Mouse (Mus musculus) CD4-positive, CD25-positive, alpha-beta regulatory T cell, adult 4 months (primary cell): ENCODE data around the gene Large1. TPM values are rescaled to one million over a fixed set of nuclear protein-coding genes. Genes with fewer than 3 reads are reported as not detected.
"Not testable (repeated sequence)": the region's sequence is repeated elsewhere in the genome, so short reads cannot be mapped to it uniquely, and the experiment has no call there.

Experiments
- ATAC-seq: one replicate; pipeline ENCODE4 v1.8.0; 2017
- polyA plus RNA-seq, 2 experiments: library from polyadenylated mRNA; unstranded; fragments of 100-300 nt; shearing (Covaris generic); gene quantifications; one replicate each; pipeline ENCODE4 v1.2.1; 2017

Gene Large1
- polyA plus RNA-seq, 2 experiments from 2014 or later = 0.32 TPM; not detected in 1

DNA sequence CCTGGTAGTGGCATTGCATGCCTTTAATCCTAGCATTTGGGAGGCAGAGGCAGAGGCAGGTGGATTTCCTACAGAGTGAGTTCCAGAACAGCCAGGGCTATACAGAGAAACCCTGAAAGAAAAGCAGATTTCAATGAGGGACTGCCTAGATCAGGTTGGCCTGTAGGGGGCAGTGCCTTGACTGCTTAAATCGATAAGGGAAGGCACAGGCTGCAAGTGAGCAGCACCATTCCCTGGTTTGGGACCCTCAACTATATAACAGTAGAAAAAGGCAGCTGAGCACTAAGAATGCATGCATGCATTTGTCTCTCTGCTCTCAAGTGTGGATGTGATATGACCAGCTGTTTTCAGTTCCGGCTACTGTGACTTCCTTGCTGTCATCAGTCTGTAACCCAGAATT, 349.5 kb downstream of the Large1 start:
- ATAC-seq = no peak

DNA sequence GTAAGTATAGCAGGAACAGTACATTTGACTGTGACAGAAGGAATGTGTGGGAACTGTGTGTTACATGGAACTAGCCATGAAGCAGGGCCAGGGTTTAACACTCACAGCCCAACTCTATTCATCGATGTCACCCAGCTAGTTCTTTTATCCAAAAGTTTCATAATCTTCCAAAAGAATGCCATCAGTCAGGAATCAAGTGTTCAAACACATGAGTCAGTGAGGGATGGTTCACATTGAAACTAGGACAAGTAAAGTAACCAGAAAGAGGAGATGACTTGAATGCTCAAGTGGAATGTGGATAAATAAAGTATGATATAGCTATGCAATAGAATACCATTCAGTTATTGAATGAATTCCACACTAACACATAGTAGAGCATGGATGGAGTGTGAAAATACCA, 359.5 kb downstream of the Large1 start:
- no peak for ATAC-seq

DNA sequence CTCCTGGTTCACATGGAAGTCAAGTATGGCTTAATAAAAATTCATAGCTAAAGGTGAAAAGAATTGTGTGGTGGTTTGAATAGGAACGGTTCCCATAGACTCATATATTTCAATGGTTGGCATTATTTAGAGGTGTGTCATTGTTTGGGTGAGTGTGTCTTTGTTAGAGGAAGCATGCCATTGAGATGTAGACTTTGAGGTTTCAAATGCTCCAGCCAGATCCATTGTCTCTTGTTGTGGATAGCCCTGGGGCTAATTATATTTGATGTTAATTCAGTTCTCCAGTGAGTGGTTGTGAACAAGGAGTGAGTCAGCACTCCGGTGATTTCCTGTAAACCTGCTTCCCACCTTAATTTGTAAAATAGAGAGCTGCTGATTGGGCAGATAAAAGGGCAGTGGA, 362.9 kb downstream of the Large1 start:
- ATAC-seq = no peak

DNA sequence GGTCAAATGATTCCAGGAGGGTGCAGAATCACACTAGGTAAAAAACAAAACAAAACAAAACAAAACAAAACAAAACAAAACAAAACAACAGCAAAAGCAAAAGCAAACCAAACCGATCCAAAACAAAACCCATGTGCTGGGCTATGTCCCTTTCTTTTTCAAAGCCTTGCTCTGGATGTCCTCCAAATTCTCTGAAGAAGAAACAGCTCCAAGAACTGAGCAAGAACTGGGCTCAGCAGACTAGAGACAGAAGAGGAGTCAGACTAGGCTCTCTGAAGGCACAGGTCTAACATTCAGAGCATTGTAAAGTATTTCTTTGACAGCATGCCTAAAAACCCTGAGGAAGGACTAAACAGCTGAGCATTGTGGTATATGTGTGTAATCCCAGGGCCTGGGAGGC, 370.5 kb downstream of the Large1 start:
- ATAC-seq = no peak

DNA sequence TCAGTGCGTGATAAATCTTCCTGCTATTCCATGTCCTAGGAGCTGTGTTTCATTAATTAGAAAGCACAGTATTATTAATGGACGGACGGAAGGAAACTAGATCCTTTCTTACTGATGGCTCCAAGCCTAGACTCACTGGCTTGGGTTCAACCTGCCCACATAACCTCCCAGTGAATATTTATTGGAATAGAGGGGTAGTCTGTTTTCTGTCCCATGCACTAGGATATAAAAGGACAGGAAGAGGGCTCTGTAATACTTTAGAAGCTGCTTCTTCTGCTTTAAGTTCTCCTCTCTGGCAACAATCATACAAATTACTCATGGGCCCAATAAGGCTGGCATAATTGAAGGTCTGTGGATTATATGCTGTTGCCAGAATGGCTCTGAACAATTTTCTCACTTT, 398.3 kb downstream of the Large1 start:
- ATAC-seq = no peak

DNA sequence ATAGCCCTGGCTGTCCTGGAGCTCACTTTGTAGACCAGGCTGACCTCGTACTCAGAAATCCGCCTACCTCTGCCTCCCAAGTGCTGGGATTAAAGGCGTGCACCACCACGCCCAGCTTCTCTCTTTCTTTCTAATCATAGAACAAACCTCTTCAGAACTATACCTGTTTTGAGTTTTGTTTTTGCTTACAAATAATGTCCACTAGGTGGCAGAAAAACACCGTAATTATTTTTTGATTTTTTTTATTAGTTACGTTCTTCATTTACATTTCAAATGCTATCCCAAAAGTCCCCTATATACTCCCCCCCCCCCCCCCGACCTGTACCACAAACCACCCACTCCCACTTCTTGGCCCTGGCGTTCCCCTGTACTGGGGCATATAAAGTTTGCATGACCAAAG, 411.9 kb downstream of the Large1 start:
- ATAC-seq = not testable (repeated sequence)

DNA sequence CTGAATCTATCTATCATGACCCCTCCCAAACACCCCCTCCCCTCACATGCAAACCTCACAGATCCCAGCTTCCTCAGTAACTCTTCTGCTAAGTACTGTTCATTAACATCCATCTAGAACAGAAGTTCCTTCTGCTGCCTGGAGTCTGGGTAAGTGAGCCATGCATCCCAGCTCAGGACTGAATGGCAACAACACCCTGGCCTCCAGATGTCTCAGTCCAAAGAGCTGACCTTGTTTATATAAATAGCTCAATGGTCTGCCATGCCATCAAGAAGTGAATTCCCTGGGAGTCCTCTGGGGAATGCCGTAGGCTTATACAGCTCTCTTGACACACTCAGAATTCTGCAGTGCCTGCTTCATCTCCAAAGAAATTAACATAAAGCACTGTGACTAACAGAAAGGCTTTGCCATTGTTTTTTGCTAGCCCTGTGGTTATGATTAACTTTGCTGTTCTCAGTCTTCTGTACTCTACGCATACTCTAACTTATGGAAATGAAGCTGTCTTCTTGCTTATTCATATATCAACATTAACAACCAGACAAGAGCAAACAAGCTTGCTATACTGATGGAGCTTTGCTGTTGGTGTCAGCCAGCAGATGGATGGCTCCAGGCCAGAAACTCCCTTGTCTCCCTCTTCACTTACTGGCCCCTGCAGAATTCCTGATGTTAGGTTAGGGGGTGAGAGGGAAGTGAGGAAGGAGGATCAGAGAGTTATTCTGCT, 434.0 kb downstream of the Large1 start:
- no peak for ATAC-seq

DNA sequence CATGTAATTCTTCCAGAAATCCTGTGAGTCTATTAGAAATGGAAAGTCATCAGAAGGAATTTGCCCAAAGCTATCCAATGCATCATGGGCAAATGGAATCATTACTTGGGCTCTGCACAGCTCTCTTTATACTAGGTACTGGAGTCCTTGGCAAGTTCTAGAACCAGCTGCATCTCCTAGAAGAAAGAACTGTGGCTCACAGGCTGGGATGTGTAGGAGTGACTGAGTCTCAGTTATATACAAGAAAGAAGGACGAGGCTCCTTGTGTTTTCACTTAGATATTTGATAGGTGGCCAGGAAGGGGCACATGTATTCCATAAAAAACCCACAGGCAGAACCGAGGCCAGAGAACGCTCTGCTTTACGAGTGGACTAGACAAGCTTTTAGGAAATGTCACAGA, 447.8 kb downstream of the Large1 start:
- ATAC-seq = no peak

DNA sequence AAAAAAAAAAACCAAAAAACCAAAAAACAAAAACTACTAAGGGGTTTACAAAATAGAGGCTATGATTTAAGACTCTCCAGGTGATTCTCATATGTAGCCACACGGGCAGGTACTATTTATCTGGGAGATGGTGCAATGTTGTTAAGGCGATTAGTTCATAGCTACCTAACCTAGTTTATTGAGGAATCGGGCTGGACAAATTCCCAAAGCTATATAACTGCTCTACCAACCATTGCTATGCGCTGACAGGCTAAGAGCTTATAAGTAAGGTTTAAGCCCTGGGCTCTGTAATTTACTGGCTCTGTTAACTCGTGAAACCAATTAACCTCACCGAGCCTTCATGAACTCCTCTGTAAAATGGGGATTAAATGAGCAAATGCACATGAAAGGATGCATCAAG, 451.7 kb downstream of the Large1 start:
- ATAC-seq = no peak

DNA sequence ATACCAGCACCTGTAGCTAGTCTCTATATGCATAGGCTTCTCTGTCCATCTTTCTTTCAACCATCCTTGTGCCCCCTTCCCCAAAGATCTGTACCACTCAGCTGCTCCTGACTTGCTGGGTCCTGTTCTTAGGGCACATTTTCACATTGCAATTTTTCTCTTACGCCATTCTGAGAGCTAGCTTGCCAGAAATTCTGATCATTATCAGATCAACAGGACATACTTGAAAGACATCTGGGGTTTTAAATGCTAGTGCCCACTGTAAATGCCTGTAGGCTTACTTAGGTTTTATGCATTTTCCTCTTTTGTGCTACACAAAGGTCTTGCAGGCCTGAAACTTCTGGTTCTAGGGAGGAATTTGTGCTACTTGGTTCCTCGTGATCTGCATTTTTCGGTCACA, 454.0 kb downstream of the Large1 start:
- no peak for ATAC-seq

DNA sequence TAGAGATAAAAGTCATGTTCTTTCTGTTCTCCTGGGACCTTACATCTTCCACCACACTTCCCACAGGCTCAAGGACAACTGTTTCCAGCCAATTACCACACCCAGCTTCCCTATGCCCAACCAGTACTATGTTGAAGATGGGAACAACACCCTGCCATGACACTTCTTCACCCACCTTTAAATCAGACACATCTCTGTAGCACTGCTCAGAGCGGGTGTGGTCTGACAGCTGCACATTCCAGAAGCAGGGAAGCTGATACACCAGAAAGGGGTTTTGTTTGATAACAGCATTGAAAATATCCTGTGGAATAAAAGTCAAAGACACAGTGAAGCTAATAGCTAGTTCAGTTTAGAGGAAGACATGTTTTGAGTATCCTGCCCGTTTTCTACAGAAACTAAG, 470.3 kb downstream of the Large1 start:
- no peak for ATAC-seq

DNA sequence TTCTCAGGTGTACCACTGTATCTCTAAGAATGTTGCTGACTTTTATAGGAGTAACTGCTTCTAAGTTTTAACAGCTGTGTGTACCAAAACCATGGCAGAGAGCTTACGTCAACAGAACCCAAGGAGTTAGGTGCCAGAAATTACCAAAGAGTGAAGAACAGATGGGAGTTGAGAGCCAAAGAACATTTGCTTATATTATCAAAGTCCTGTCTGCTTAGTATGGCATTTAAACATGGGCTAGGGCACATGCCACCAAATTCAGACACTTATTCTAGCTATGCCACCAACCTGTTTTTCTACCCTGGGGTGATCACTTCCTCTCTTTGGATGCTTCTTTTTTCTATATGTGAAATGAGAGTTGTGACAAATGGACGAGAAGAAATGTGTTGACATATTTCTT, 479.9 kb downstream of the Large1 start:
- ATAC-seq = no peak

DNA sequence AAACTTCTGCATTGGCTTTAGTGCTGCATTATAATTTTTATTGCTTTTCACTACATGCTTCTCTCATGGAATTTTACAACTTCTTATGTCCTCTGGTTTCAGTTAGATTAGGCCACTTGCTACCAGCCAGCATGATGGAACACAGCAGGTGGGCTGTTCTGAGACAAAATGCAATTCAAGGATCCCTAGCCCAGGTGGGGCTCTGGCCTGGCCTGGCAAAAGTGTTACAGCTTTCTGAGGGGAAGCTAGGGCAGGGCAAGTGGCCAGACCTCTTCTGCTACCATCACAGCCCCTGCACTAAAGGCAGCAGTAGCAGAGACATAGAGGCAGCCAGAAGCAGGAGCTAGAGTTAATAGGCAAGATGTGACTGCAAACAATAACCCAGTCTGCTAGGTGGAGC, 506.5 kb downstream of the Large1 start:
- no peak for ATAC-seq

DNA sequence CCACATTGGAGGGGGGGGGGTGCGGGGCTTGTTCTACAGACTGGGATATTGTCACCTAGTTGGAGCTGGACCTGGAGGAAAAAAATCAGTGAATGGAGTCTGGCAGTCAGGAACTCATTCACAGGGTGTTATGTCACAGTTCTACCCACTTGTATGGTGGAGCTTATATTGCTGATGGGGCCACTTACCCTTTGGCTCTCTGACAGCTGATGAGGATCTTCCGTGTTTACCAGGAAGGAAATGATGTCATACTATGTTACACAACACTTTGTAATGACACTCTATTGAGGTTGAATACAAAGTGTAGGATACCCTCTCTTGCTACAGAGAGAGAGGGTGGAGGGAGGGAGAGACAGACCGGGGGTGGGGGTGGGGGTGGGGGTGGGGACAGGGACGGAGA, 517.5 kb downstream of the Large1 start:
- ATAC-seq = no peak

DNA sequence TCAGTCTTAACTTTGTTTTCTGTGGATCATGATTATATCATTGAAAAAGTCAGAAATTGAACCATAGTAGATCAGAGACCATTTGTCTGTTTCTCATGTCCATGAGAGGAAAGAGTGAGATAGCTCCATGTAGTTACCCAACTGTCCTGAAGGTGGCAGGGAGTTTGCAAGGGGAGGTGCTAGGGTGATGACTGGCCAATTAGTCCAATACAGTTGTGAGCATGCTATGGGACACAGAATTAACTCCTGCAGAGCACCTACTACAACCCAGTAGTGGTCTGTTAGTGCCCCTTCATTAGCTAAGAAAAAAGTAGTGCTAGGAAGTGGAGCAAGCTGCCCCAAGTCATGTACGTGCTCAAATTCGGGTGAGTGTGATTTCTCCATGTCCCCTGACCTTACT, 520.2 kb downstream of the Large1 start:
- ATAC-seq = no peak

DNA sequence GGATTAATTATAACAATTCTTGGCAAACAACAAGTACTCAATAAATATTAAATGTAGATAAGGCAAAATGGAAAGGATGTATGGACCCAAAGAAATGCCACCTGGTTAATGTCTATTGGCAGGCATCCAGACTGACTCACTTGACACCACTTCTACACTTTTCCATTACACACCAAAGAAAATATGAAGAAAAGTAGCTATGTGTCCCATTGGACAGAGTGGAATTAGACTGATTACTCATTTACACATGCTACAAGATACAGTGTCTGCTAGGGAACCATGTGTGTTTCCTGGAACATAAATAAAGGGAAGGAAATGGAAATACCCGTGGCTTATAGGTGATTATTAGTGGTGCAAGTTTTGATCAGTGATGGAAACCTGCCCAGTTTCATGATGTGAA, 521.0 kb downstream of the Large1 start:
- ATAC-seq = no peak

DNA sequence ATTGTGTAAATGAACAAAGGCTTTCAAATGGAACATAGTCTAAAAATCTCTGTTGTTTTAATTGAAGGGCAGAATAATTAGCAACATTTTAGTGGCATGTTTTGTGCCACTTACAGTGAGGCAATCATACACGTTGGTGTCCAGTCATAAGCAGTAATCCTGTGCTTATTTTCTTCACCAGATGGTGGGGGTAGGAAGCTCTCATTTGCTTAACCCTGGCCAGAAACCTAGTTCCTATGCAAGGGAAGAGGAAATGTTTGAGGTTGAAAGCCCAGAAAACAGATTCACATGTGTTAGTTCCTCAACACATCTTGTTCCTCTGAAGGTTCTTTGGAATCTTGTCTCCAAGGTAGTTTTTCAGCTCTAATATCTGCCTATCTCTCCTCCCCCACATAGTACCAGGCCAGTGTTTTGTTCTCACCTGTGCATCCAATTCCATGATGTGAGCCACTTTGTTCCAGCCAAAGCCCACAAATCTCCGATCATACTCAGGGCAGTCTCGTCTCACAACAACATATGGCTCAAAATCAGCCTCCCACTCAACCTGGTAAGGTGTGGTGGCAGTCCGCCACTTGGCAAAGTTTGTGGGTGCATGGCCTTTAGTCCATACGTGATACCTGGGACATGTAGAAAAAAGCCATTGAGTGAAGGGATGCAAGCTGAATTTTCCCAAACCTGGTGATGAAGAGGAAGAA, 535.5 kb downstream of the Large1 start:
- no peak for ATAC-seq

DNA sequence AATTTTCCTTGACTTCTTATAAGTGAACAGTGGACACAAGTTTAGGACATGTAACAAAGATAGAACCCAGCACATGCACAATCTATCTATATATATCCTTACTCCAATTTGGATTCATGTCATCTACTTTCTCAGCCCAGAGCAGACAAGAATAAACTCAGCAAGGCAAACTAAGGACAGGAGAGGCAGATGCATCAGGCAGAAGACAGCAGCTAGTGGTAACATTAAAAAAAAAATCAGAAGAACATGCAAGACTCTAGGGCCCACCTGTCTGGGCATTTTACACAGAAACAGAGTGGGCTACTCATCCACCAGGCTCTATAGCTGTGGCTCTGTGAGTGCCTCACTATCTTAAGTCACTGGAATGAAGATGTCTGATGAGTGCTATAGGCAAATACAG, 536.7 kb downstream of the Large1 start:
- no peak for ATAC-seq

DNA sequence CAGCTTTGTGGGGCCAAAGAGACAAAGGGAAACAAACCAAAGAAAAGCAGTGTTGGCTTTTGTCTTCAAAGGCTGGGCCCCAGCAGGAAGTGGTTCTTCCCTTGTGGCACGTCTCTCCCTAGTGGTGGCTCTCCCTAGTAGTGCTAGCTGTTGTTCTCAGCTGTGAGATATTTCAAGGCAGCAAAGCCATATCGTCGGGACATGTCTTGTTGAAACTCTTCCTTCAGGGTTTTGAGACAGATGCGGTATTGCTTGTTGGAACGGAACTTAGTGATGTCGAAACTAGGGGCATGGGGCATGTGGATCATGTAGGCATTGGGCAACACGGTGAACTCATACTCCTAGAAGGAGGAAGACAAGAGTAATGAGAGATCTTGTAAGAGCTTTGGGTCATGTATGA, 537.7 kb downstream of the Large1 start:
- no peak for ATAC-seq

DNA sequence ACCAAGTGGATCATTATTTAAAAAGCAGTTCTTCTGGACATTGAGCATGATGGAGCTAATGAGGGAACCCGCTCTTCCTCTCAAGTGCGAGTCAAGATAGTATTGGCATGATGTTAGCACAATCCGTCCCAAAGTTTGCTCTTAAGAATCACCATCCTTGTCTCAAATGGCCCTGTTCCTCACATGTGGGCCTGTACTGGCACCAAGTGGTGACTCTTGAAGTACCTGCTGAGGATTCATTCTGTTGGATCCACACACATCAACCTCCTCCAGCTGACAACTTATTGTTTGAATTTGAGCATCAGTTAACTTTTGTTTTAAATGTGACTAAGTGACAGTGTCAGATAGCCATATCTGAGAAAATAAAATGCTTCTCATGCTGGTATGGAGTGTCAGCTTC, 540.6 kb downstream of the Large1 start:
- no peak for ATAC-seq

DNA sequence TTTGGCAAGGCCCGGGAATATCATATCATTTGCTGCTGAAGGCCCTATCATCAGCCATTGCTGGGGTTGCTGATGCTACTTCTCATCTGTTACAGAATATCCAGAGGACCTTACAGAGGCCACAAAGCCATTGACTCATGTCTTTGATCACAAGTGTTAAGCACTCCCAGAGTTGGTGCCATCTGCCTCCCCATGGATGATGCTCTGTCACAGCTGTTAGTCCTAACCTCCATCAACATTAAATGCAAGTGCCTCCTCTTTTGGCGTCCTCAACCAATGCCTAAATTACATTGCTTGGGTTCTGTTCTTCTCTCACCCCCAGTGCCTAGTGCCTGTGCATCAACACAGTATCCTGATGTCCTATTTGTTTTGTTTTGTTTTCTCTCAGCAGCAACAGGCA, 551.8 kb downstream of the Large1 start:
- ATAC-seq = no peak

DNA sequence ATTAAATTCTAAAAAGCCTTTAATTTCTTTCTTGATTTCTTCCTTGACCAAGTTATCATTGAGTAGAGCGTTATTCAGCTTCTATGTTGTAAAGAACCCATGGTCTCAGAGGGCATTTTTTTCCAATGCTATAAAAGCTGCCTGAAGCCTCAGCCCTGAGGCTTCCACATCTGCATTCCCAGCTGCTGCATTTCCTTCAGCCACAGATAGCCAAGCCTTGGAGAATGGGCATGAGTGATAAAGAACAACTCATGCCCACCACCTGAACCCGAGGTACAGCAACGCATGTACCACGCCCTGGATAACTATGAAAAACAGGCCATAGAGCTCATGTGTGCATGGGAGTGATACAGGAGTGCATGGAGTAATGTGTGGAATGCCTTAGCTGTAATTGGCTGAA, 572.7 kb downstream of the Large1 start:
- ATAC-seq = no peak

DNA sequence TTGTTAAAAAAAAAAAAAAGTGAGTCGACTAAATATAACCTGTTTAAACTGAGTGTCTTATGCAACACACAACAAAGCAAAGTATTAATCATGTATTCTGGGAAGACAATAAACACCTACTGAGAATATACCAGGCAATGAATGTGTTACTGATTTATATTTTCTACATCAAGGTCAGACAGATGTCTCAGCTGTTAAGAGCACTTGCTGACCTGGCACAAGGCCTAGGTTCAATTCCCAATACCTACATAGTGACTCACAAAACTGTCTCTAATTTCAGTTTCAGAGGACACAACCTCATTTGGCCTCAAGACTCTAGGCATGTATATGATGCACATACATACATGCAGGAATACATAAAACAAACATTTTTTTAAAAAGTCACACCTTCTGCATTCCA, 575.5 kb downstream of the Large1 start:
- ATAC-seq = no peak

DNA sequence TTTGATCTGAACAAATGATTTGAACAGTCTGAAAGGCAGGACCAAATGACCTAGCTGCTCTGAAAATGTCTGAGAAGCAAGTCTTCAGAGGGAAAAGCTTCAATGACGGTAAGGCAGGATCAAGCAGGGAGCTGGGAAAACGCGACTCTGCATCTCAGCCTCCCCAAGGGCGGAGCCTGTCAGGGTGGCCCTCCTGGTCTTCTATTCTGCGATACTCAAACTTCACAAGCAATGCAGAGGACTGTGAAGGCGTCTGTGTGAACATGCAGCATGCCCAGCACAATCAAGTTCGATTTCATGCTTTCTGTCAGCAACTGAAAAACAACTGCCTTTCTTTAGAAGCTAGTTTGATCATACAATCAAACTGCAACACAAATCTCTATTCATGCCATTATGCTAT, 586.6 kb downstream of the Large1 start:
- no peak for ATAC-seq

DNA sequence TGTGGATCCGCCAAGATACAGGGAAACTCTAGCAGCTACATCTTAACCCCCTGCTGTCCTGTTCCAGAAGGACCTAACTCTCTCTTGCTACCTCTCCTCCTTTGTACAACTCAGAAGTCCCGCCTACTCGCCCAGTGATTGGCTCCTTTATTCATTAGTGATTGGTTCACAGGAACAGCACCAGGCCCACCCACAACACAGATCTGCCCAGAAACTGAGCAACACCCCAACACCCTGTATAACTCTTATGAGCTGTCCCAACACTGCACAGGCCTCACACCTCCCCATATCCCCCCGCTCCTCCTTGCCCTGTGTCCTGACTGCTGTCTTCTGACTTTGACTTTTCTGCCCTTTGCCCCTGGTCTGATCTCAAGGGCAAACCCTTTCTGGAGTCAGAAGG, 587.6 kb downstream of the Large1 start:
- no peak for ATAC-seq
